Mouse (Mus musculus): ENCODE measurements around the gene Parp3. TPM values are rescaled to one million over a fixed set of nuclear protein-coding genes. Genes with fewer than 3 reads are reported as not detected.

Parp3 gene
- polyA plus RNA-seq, 2 experiments from 2014 or later = 52.6 to 68.5 TPM

DNA sequence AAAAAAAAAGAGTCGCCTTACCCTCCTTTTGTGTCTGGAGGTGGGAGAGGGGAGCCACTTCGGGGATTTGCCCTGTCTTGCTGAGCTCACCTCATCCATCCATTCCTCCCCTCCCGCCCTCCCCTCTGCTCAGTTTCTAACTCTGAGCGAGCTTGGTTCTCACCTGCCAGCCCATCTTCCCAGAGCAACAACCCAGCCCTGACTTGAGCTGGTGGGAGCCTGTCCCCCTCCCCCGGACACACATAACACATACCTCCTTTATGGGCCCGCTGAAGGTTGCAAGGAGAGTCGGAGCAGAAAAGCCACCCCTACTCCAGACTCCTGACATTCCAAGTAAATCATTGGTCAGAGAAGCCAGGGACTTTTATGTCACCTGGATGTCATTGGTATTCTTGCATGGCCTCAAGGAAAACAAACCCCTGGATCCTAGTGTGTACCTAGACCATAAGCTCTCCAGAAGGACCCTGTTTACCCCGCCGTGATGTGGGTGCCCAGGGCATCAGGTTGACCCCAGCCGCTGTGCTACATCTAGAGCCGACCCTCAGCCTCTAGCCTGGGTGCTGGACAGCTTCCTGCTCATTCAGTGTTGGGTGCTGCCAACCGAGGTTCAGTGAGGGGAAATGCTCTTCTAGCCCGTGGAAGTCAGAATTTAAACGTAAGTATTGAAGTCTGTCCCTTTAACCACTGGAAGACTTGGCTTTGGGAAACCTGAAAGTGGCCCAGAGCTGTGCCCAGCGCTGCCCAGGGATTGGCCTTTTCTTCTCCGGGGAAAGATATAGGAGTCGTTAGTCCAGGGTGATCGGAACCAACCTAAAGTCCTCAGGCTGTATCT, 55.5 kb downstream of the Parp3 start:
- no peak for ATAC-seq

- ATAC-seq = no peak
These were observed 56.1 kb downstream of the Parp3 start for GRCm38 (mm10) chr9:106420608-106421007.

Other genes with a start within 250 kb of the Parp3 start
- gene Alas1, start 228.3 kb downstream of the Parp3 start, polyA plus RNA-seq (2017; shearing (Covaris generic)) = 10 to 100 TPM; 43.4 to 74.4 TPM
- gene Poc1a, start 195.9 kb downstream of the Parp3 start, polyA plus RNA-seq (2017; shearing (Covaris generic)) = 1 to 10 TPM; 2.3 to 8.0 TPM
- 10 to 100 TPM; 16.2 to 21.1 TPM for gene Dusp7, start 108.3 kb downstream of the Parp3 start, polyA plus RNA-seq (2017; shearing (Covaris generic))
- gene Rpl29, start 47.5 kb downstream of the Parp3 start, polyA plus RNA-seq (2017; shearing (Covaris generic)) = 1,000 to 10,000 TPM; 1,164 to 1,338 TPM
- 10 to 100 TPM; 11.6 to 12.2 TPM for gene Acy1, start 38.6 kb downstream of the Parp3 start, polyA plus RNA-seq (2017; shearing (Covaris generic))
- 10 to 100 TPM; 19.4 to 21.2 TPM for gene Abhd14b, start 29.5 kb downstream of the Parp3 start, polyA plus RNA-seq (2017; shearing (Covaris generic))
- gene Abhd14a, start 29.3 kb downstream of the Parp3 start, polyA plus RNA-seq (2017; shearing (Covaris generic)) = 10 to 100 TPM; 10.5 to 24.2 TPM
- gene Pcbp4, start 23.7 kb downstream of the Parp3 start, polyA plus RNA-seq (2017; shearing (Covaris generic)) = 1 to 10 TPM; 2.9 to 3.1 TPM
- gene Gpr62, start 11.0 kb downstream of the Parp3 start, polyA plus RNA-seq (2017; shearing (Covaris generic)) = not detected
- gene Rrp9, start 986 bp downstream of the Parp3 start, polyA plus RNA-seq (2017; shearing (Covaris generic)) = 10 to 100 TPM; 35.4 to 37.4 TPM
- gene Iqcf1, start 23.0 kb upstream of the Parp3 start, polyA plus RNA-seq (2017; shearing (Covaris generic)) = not detected
- gene Iqcf5, start 37.6 kb upstream of the Parp3 start, polyA plus RNA-seq (2017; shearing (Covaris generic)) = not detected
- gene Iqcf3, start 84.7 kb upstream of the Parp3 start, polyA plus RNA-seq (2017; shearing (Covaris generic)) = not detected
- gene Iqcf4, start 94.0 kb upstream of the Parp3 start, polyA plus RNA-seq (2017; shearing (Covaris generic)) = not detected
- not detected for gene Iqcf6, start 149.6 kb upstream of the Parp3 start, polyA plus RNA-seq (2017; shearing (Covaris generic))
- not detected for gene Grm2, start 179.1 kb upstream of the Parp3 start, polyA plus RNA-seq (2017; shearing (Covaris generic))
- gene Tex264, start 209.0 kb upstream of the Parp3 start, polyA plus RNA-seq (2017; shearing (Covaris generic)) = 10 to 100 TPM; 40.7 to 62.0 TPM